Mouse (Mus musculus) fat pad, adult 2 months (tissue): ENCODE data around the gene Zfp995.
A peak's percentile ranks its signal among the peaks of the same experiment; 100 is the strongest.
"Not testable (repeated sequence)": the region's sequence is repeated elsewhere in the genome, so short reads cannot be mapped to it uniquely, and the experiment has no call there.

ENCODE experiments used
- DNase-seq: peaks from one replicate; pipeline ENCODE4 v3.0.0-alpha.2; 2011; ENCODE audit warnings: low read depth, low spot score; ENCODE audit errors: extremely low read depth

The Zfp995 gene

DNA sequence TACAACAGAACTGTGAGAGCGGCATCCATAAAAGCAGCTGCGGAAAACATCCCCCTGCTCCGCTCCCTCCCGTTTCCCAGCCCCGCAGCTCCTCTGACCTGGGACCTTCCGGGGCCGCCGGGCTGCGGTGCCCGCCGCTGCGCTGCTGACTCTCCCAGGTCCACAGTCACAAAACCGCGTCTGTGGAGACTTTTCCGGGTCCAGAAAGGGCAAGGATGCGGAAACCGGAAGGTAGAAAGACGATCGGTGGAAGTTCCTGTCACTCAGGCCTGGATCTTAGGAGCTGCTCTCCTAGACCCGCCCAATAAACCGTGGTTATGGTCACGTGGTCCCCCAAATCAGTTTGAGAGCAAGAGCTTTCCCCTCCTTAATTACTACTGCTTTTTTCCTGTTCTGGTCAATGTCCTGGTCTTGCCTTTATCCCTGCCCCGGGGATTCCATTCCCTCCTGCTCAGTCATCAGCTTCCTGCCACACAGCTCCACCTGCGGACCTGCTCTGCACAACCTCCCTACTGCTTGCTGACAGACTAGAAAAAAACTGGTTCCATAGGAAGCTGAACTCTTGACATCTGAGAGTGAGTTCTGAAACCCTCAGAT is at the start of gene Zfp995:
TSS of gene Zfp995 (minus strand) at position 471 of the 597 bp plus-strand sequence.
- peak; percentile 5 for DNase-seq

DNA sequence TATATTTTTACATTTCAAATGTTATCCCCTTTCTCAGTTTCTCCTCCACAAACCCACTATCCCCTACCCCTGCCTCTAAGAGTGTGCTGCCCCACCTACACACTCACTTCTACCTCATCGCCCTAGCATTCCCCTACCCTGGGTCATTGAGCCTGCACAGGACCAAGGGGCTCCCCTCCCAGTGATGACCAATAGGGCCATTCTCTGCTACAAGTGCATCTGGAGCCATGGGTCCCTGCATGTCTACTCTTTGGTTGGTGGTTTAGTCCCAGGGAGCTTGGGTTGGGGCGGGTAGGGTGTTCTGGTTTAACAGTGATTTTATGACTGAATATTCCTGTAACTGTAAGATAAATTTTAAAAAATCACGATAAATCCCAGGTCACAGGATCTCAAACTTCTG is 687 bp downstream of the Zfp995 start:
- no peak for DNase-seq

DNA sequence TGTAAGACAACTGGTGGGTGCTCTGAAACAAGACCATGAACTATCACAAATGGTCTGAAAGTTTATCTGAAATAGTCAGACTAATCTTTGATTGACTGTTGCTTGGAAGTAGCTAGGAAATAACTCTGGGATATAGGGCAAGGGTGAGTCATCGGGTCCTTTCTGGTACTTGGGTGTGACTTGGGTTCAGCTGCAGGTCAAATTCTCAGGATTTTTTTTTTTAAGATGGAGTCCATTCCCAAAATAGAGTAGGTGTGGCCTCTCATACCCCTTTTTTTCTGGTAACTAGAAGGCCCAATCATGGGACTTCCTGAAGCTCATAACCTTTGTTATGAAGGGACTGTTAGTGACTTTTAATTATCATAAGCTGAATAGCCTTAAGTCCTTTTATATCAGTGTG is 38.5 kb downstream of the Zfp995 start:
- no peak for DNase-seq

DNA sequence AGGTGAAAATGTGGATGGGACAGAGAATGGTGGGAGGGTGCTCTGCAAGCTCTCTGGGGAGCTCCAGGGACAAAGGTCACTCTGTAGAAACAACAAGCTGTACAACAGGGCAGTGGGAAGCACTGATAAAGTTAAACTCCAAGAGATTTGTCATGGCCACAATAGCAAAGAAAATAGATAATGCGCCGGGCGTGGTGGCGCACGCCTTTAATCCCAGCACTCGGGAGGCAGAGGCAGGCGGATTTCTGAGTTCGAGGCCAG is 63.5 kb downstream of the Zfp995 start:
- not testable (repeated sequence) for DNase-seq

DNA sequence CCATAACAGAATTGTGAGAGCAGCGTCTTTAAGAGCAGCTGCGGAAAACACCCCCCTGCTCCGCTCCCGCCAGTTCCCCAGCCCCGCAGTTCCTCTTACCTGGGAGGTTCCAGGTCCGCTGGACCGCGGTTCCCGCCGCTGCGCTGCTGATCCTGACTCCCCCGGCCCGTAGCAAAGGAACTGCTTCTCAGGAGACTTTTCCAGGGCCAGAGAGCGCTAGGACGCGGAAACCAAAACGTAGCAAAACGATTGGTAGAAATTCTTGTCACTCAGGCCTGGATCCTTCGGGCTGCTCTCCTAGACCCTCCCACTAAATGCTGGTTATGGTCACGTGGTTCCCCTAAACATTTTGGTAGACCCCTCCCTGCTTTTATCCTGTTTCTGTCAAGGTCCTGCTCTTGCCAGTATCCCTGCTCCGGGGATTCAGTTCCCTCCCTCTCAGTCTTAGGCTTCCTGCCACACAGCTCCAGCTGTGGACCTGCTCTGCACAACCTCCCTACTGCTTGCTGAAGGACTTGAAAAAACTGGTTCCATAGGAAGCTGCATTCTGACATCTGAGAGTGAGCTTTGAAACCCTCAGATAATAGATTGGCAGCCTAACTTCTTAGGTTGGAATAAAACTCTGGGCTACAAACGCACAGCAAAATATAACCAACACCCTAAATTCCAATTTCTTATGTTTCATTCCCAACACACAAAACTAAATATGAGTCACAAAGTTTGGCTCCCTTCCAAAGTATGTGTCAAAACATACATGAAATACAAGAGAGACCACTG is 64.0 kb downstream of the Zfp995 start, which contains the start of gene Zfp820:
TSS of gene Zfp820 (minus strand) at position 228 of the 777 bp plus-strand sequence.
- DNase-seq, result peak; percentile 10

DNA sequence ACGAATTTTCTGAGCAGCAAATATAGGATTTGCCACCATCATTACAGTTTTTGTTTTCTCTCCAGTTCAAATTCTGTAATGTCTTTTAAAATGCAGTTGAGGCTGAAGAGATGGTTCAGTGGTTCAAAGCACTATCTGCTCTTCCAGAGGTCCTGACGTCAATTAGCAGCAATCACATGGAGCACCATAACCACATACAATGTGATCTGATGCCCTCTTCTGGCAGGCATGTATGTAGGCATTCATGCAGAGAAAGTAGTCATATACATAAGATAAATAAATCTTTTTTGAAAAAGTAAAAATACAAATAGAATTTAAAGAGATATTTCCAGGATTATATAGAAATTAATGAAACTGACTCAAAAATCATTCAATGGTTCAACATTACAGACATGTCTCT is 71.2 kb downstream of the Zfp995 start:
- DNase-seq, result no peak
